Mouse (Mus musculus) kidney, adult 2 months (tissue): ENCODE measurements around the gene Eif2b3.

Source experiments
- CTCF ChIP-seq: fragments of 200-500 bp; conservative IDR thresholded peaks from 2 replicates; pipeline ENCODE4 v1.5.1; 2011; ENCODE audit warnings: low read depth, mild to moderate bottlenecking, control low read depth, low read length, moderate library complexity, mixed read lengths; ENCODE audit not compliant: insufficient read depth, insufficient read length
- POLR2A ChIP-seq: fragments of 200-500 bp; IDR thresholded peaks from one replicate; pipeline ENCODE4 v1.6.1; 2011; ENCODE audit warnings: low read depth, low read length, control low read depth

DNA sequence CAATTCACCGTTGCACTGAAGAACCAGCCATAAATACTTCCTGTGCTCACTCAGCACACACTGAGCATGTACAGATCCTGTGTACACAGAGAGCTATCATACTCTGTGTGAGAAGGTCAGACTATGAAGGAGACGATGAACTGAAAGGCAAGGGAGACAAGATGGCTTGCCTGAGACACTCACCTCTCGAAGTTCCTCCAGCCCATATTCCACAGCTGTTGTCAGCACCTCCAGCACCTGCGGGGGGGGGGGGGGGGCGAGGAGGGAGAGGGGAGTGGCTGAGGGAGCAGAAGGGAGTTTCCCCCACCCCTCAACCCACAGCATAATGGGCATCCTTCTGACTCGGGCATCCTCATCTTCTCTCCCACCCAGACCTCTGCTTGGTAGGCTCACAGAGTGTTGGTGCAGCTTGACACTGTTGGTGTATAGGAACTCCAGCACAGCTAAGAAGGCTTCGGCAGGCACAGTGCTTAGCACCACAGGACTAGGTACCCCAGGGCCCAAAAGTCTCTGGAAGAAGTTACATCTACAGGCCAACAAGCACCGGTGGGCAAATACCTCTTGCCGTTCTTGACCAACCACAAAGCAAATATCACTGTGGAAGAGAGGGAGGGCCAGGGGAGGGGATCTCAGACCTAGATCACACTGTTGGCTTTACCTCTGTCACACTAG, 104.5 kb downstream of the Eif2b3 start:
- TF ChIP-seq CTCF (no peak), POLR2A (no peak)
